Mouse (Mus musculus) spleen, adult 12 weeks (tissue): ENCODE data around the gene 4933428G20Rik.
A peak's percentile ranks its signal among the peaks of the same experiment; 100 is the strongest.

Source experiments
- DNase-seq: peaks from one replicate; pipeline ENCODE4 v3.0.0; 2022; ENCODE audit warnings: low spot score

Gene 4933428G20Rik

DNA sequence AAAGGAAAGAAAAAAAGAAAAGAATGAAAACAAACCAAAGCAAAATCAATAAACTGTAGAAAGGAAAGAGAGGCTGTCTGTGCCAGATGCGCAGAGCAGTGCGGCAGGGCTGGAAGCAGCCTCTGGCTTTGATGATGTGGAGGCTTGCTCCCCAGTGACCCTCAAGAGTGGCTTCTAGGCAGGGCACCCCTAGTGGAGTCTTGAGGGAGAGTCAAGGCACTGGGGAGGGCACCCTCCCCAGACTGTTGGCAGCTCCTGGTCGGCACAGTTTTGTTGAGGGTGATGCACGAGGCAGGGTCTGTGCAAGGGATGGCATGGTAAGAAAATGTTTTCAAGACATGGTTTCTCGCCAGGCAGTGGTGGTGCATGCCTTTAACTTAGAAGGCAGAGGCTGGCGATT lies 37.6 kb downstream of the 4933428G20Rik start:
- DNase-seq, result no peak

- no peak for DNase-seq
These were observed 38.8 kb downstream of the 4933428G20Rik start for GRCm38 (mm10) chr11:97461307-97461820.

- DNase-seq, result no peak
These were observed 43.0 kb downstream of the 4933428G20Rik start for GRCm38 (mm10) chr11:97457120-97457519.

DNA sequence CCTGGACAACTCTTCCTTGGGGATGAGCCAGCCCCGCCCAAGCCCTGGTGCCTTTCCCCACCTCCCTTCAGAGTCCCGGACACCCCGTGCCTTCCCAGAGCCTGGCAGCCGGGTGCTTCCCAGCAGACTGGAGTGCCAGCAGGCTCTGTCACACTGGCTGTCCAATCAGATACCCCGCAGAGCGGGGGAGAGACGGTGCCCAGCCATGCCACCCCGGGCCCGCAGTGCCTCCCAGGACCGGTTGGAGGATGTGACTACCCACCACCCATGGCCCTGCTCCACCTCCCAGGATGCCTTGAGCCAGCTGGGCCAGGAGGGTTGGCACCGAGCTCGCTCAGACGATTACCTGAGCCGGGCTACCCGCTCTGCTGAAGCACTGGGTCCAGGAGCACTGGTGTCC lies 48.5 kb downstream of the 4933428G20Rik start:
- DNase-seq, result no peak

- no peak for DNase-seq
These were observed 49.7 kb downstream of the 4933428G20Rik start for GRCm38 (mm10) chr11:97450305-97450922.

- DNase-seq, result peak; percentile 41
These were observed 50.4 kb downstream of the 4933428G20Rik start for GRCm38 (mm10) chr11:97449601-97450293.

- DNase-seq, result no peak
These were observed 51.3 kb downstream of the 4933428G20Rik start for GRCm38 (mm10) chr11:97448611-97449394.

GRCm38 (mm10) chr11:97447979-97448378 lies 52.2 kb downstream of the 4933428G20Rik start:
- no peak for DNase-seq

- peak; percentile 65 for DNase-seq
These were observed 54.1 kb downstream of the 4933428G20Rik start for GRCm38 (mm10) chr11:97445999-97446511.

DNA sequence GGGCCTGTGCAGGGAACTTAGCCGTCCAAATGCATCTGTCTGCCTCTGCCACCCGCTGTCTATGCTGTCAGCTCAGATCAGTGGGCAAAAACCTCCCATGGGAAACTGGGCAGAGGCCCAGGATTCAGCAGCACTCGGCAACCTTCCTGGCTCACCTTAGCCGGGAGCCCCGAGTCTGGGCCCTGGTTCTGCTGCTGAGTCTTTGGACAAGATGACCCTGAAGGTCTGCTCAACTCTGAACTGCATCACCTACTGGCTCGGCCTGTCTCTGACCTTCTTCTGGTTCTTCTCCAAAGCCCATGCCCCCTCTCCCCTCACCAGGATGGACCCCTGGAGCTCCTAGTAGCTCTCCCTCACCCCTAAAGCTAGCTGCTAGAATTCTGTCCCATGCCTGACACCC lies 54.5 kb downstream of the 4933428G20Rik start:
- no peak for DNase-seq

- peak; percentile 38 for DNase-seq
These were observed 57.1 kb downstream of the 4933428G20Rik start for GRCm38 (mm10) chr11:97442891-97443675.

DNA sequence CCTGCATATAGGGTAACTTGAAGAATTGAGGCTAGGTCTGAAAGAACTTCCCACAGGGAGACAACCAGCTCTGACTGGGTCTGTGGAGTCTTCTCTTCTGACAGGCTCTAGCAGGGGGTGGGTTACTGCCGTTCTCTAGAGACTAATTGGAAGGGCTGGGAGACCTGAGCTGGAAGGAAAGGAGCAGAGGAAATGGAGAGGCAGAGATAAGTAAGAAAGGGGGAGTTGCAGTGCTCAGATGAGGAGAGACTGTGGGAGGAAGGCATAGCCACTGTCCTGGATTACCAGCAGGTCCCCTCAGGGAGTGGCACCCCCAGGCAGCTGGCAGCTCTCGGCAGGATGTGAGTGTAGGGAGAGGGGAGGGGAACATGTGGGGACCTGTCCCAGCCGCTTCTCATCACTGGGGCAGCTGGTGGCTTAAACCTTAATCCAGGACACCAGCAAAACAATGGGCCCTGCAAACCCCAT lies 58.4 kb downstream of the 4933428G20Rik start:
- peak; percentile 37 for DNase-seq

DNA sequence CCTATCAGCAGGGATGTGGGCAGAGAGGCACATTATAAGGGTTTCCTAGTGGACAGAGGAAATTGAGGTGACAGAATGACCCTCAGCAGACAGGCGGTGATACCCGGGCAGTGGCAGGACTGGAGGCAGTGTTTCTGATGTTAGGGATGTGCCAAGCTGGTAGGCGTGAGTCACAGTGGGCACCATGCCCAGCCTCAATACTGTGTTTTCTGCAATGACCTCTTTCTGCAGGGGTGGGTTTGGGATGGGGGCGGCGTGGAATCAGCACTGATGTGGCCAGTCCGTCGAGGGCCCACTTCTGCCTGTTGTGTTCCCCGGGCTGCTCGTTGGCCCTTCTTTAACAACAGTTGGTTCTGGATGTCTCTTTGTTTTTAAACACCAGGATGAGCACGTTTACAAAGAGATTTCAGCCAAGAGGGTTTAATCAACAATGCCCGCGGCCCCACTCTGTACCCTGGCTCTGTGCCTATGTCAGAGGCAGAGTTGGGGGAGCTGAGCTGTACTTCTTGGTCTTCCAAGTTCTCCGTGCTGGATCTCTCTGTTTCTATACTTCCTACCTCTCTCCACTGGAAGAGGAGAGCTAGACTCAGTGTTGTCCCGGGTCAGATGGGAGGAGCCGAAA lies 59.0 kb downstream of the 4933428G20Rik start:
- DNase-seq, result peak; percentile 40
